Mouse (Mus musculus): ENCODE results near the gene Prkcq. TPM values are rescaled to one million over a fixed set of nuclear protein-coding genes. Genes with fewer than 3 reads are reported as not detected.

Prkcq gene
- polyA plus RNA-seq, 1 experiment from 2014 or later = 3.8 TPM

DNA sequence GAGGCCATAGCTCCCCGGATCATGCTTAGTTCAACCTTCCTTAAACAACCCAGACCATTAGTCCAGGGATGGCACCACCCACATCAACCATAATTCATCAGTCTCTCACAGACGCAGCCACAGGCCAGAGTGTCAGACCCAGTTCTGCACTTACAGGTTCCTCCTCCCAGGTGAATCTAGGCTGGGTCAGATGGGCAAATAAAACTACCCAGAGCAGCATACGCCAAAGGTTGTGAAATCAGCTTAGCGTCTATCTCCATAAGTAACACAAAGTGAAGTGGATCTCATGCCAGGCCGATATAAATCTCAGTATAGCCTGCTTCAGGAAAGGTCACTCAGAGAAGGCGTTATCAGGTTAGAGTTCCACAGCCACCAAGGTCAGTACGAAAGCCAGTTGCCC, 126.9 kb downstream of the Prkcq start:
- H3K4me1 ChIP-seq (ENCODE audit: control insufficient read depth, insufficient read depth, low read length) = no peaks in the 10 kb centered on the region
- H3K4me2 ChIP-seq (ENCODE audit: low read depth) = no peak overlapping the region
- no peaks in the 10 kb centered on the region for H3K36me3 ChIP-seq (ENCODE audit: control insufficient read depth, insufficient read depth, low read length)
- H3K27me3 ChIP-seq (ENCODE audit: control insufficient read depth, insufficient read depth, low read length) = no peaks in the 10 kb centered on the region
- DNase-seq (ENCODE audit: low spot score) = no peak
- no peak for ATAC-seq (ENCODE audit: insufficient read depth, low FRiP score, low TSS enrichment)
- no peak overlapping the region for H3K4me3 ChIP-seq (ENCODE audit: low read depth, low read length)
- WGBS = 92% methylated on average over 7 of the region's 7 CpGs
- H3K9ac ChIP-seq (ENCODE audit: low read length) = no peak overlapping the region
- no peaks in the 10 kb centered on the region for H3K9me3 ChIP-seq (ENCODE audit: control insufficient read depth, low read length)
- no peak overlapping the region for H3K27ac ChIP-seq (ENCODE audit: low read depth, low read length)

DNA sequence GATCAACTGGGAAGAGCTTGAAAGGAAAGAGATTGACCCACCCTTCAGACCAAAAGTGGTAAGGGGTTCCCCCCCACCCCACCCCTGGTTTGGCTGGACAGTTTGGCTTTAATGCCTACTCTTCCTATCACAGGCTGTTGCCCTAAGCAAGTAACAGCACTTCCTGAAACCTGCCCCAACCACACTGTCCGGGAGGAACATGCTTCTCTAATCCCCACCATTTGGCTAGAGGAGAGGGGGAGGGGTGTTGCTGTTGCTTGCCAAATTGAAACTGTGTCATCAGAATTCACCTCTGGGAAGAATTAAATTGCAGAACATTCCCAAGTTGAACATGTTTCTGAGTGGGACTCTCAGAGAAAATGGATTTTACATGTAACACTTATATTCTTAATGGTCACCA, 127.5 kb downstream of the Prkcq start:
- Histone ChIP-seq H3K4me2 (ENCODE audit: low read depth) (no peak overlapping the region), H3K9ac (ENCODE audit: low read length) (no peak overlapping the region), H3K4me1 (ENCODE audit: control insufficient read depth, insufficient read depth, low read length) (no peaks in the 10 kb centered on the region), H3K27me3 (ENCODE audit: control insufficient read depth, insufficient read depth, low read length) (no peaks in the 10 kb centered on the region), H3K9me3 (ENCODE audit: control insufficient read depth, low read length) (no peaks in the 10 kb centered on the region), H3K36me3 (ENCODE audit: control insufficient read depth, insufficient read depth, low read length) (no peaks in the 10 kb centered on the region), H3K27ac (ENCODE audit: low read depth, low read length) (no peak overlapping the region), H3K4me3 (ENCODE audit: low read depth, low read length) (no peak overlapping the region)
- WGBS = 53% methylated on average over 1 of the region's 1 CpGs
- DNase-seq (ENCODE audit: low spot score) (no peak), ATAC-seq (ENCODE audit: insufficient read depth, low FRiP score, low TSS enrichment) (no peak)

- no peaks in the 10 kb centered on the region for H3K36me3 ChIP-seq (ENCODE audit: control insufficient read depth, insufficient read depth, low read length)
- ATAC-seq (ENCODE audit: insufficient read depth, low FRiP score, low TSS enrichment) = no peak
- WGBS = 89% methylated on average over 6 of the region's 6 CpGs
- H3K27me3 ChIP-seq (ENCODE audit: control insufficient read depth, insufficient read depth, low read length) = no peaks in the 10 kb centered on the region
- H3K9me3 ChIP-seq (ENCODE audit: control insufficient read depth, low read length) = no peaks in the 10 kb centered on the region
- no peaks in the 10 kb centered on the region for H3K4me1 ChIP-seq (ENCODE audit: control insufficient read depth, insufficient read depth, low read length)
- no peak for DNase-seq (ENCODE audit: low spot score)
- no peak overlapping the region for H3K9ac ChIP-seq (ENCODE audit: low read length)
- no peak overlapping the region for H3K4me3 ChIP-seq (ENCODE audit: low read depth, low read length)
- H3K27ac ChIP-seq (ENCODE audit: low read depth, low read length) = no peak overlapping the region
- no peak overlapping the region for H3K4me2 ChIP-seq (ENCODE audit: low read depth)
These were observed 128.5 kb downstream of the Prkcq start for GRCm38 (mm10) chr2:11300362-11300761.

DNA sequence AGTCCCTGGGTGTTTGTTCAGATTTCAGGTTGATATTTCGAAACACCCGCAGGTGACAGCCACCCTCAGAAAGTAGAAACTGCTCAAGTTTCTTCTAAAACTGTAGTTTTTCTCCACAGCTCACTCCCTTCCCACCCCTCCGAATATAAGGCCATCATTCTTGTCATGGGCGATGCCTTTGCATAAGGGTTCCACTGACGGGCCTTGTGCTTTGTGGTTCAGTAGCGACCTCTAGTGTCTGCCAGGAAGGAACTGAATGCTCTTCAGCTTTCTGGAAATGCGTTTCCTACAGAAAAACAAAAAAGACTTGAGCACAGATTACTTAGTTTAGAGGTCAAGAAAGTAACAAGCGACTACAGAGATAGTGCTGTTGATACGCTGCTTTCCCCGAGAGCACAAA, 148.3 kb downstream of the Prkcq start:
- H3K4me3 ChIP-seq (ENCODE audit: low read depth, low read length) = no peak overlapping the region
- no peak overlapping the region for H3K9ac ChIP-seq (ENCODE audit: low read length)
- no peak overlapping the region for H3K27ac ChIP-seq (ENCODE audit: low read depth, low read length)
- no peaks in the 10 kb centered on the region for H3K36me3 ChIP-seq (ENCODE audit: control insufficient read depth, insufficient read depth, low read length)
- no peaks in the 10 kb centered on the region for H3K27me3 ChIP-seq (ENCODE audit: control insufficient read depth, insufficient read depth, low read length)
- no peak overlapping the region for H3K4me2 ChIP-seq (ENCODE audit: low read depth)
- WGBS = 39% methylated on average over 10 of the region's 10 CpGs
- ATAC-seq (ENCODE audit: insufficient read depth, low FRiP score, low TSS enrichment) (no peak), DNase-seq (ENCODE audit: low spot score) (peak; percentile 55)
- no peaks in the 10 kb centered on the region for H3K4me1 ChIP-seq (ENCODE audit: control insufficient read depth, insufficient read depth, low read length)
- no peaks in the 10 kb centered on the region for H3K9me3 ChIP-seq (ENCODE audit: control insufficient read depth, low read length)

DNA sequence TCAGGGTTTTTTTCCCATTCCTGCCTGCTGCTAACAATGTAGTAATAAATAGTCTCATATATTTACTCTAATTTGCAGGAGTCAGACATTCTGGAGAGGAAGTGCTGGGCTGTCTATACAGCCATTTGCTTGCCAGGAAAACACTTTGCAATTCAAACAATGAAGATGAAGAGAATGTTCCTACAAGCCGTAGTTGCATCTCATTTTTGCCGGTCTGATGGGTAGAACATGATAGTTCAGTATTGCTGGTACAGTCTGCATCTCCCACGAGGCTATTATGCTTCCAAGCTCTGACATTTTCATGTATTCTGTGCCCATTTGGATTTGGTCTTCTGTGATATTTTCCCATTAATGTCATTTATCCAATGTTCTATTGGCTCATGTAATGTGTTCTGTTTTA, 150.5 kb downstream of the Prkcq start:
- Histone ChIP-seq H3K4me2 (ENCODE audit: low read depth) (no peak overlapping the region), H3K27ac (ENCODE audit: low read depth, low read length) (no peak overlapping the region), H3K4me3 (ENCODE audit: low read depth, low read length) (no peak overlapping the region), H3K9ac (ENCODE audit: low read length) (no peak overlapping the region), H3K9me3 (ENCODE audit: control insufficient read depth, low read length) (no peaks in the 10 kb centered on the region), H3K27me3 (ENCODE audit: control insufficient read depth, insufficient read depth, low read length) (no peaks in the 10 kb centered on the region), H3K4me1 (ENCODE audit: control insufficient read depth, insufficient read depth, low read length) (no peaks in the 10 kb centered on the region), H3K36me3 (ENCODE audit: control insufficient read depth, insufficient read depth, low read length) (no peaks in the 10 kb centered on the region)
- 81% methylated on average over 3 of the region's 3 CpGs for WGBS
- no peak for ATAC-seq (ENCODE audit: insufficient read depth, low FRiP score, low TSS enrichment)
- DNase-seq (ENCODE audit: low spot score) = no peak

GRCm38 (mm10) chr2:11327280-11327679, 155.4 kb downstream of the Prkcq start:
- 62% methylated on average over 7 of the region's 7 CpGs for WGBS
- H3K4me3 ChIP-seq (ENCODE audit: low read depth, low read length) = no peak overlapping the region
- no peak for ATAC-seq (ENCODE audit: insufficient read depth, low FRiP score, low TSS enrichment)

GRCm38 (mm10) chr2:11329407-11330224, 157.7 kb downstream of the Prkcq start:
- Histone ChIP-seq H3K4me3 (ENCODE audit: low read depth, low read length) (no peak overlapping the region), H3K4me2 (ENCODE audit: low read depth) (no peak overlapping the region), H3K36me3 (ENCODE audit: control insufficient read depth, insufficient read depth, low read length) (no peaks in the 10 kb centered on the region), H3K9ac (ENCODE audit: low read length) (no peak overlapping the region), H3K9me3 (ENCODE audit: control insufficient read depth, low read length) (no peaks in the 10 kb centered on the region), H3K27ac (ENCODE audit: low read depth, low read length) (no peak overlapping the region), H3K4me1 (ENCODE audit: control insufficient read depth, insufficient read depth, low read length) (no peaks in the 10 kb centered on the region), H3K27me3 (ENCODE audit: control insufficient read depth, insufficient read depth, low read length) (no peaks in the 10 kb centered on the region)
- ATAC-seq (ENCODE audit: insufficient read depth, low FRiP score, low TSS enrichment) = no peak
- no peak for DNase-seq (ENCODE audit: low spot score)
- WGBS = 72% methylated on average over 10 of the region's 10 CpGs

More at GRCm38 (mm10) chr2:11327280-11327679, 155.4 kb downstream of the Prkcq start:
- Histone ChIP-seq H3K4me1 (ENCODE audit: control insufficient read depth, insufficient read depth, low read length) (no peaks in the 10 kb centered on the region), H3K9ac (ENCODE audit: low read length) (no peak overlapping the region), H3K4me2 (ENCODE audit: low read depth) (no peak overlapping the region), H3K36me3 (ENCODE audit: control insufficient read depth, insufficient read depth, low read length) (no peaks in the 10 kb centered on the region), H3K9me3 (ENCODE audit: control insufficient read depth, low read length) (no peaks in the 10 kb centered on the region), H3K27me3 (ENCODE audit: control insufficient read depth, insufficient read depth, low read length) (no peaks in the 10 kb centered on the region), H3K27ac (ENCODE audit: low read depth, low read length) (no peak overlapping the region)
- DNase-seq (ENCODE audit: low spot score) = no peak

- DNase-seq (ENCODE audit: low spot score) (peak; percentile 81), ATAC-seq (ENCODE audit: insufficient read depth, low FRiP score, low TSS enrichment) (peak; percentile 85)
- Histone ChIP-seq H3K27me3 (ENCODE audit: control insufficient read depth, insufficient read depth, low read length) (no peaks in the 10 kb centered on the region), H3K9me3 (ENCODE audit: control insufficient read depth, low read length) (no peaks in the 10 kb centered on the region), H3K4me1 (ENCODE audit: control insufficient read depth, insufficient read depth, low read length) (no peaks in the 10 kb centered on the region), H3K36me3 (ENCODE audit: control insufficient read depth, insufficient read depth, low read length) (no peaks in the 10 kb centered on the region), H3K27ac (ENCODE audit: low read depth, low read length) (no peak overlapping the region), H3K4me2 (ENCODE audit: low read depth) (no peak overlapping the region), H3K4me3 (ENCODE audit: low read depth, low read length) (no peak overlapping the region), H3K9ac (ENCODE audit: low read length) (no peak overlapping the region)
- WGBS = 32% methylated on average over 11 of the region's 11 CpGs
These were observed 159.9 kb downstream of the Prkcq start for GRCm38 (mm10) chr2:11331528-11332446.

Measured in neural tube, embryonic 11.5 days (tissue).